Mouse (Mus musculus): Measurements from ENCODE around the gene Adra2b. TPM values are rescaled to one million over a fixed set of nuclear protein-coding genes. Genes with fewer than 3 reads are reported as not detected.
A peak's percentile ranks its signal among the peaks of the same experiment; 100 is the strongest.

The Adra2b gene
- polyA plus RNA-seq, 1 experiment from 2014 or later, result 1.9 TPM

DNA sequence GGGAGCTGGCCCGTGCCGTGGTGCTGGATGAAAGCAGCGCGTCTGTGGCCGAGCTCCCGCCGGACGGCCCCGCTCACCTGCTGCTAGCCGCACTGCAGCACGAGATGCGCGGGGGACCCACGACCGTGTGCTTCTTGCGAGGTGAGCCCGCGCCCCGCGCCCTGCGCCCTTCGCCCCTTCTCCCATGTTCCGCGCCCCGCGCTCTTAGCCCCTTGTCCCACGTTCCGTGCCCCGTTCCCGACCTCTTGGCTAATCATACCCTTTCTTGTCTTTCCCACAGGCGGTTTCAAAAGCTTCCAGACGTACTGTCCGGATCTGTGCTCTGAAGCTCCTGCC, 26.5 kb upstream of the Adra2b start:
- 3% methylated on average over 33 of the region's 33 CpGs for WGBS
- H3K27ac ChIP-seq (replicated peaks; ENCODE audit: low read depth, low read length), result no peak overlapping the region
- peak overlapping the region; percentile 93 for H3K4me2 ChIP-seq (ENCODE audit: low read depth, low read length)
- DNase-seq (ENCODE audit: low spot score) (no peak), ATAC-seq (replicated peaks; ENCODE audit: insufficient number of reproducible peaks, low FRiP score, low TSS enrichment, low read depth) (peak; percentile 30; the same call in 1 of the 2 replicates)
- peak overlapping the region; percentile 64 for H3K9ac ChIP-seq (replicated peaks; ENCODE audit: low read length)
- H3K4me1 ChIP-seq (ENCODE audit: control insufficient read depth, insufficient read depth, low read length), result peaks cover 6% of the 10 kb centered on the region
- H3K36me3 ChIP-seq (replicated peaks; ENCODE audit: control insufficient read depth, insufficient read depth, low read depth, low read length), result no peaks in the 10 kb centered on the region
- peaks cover 16% of the 10 kb centered on the region for H3K27me3 ChIP-seq (ENCODE audit: control insufficient read depth, insufficient read depth, low read length)
- no peaks in the 10 kb centered on the region for H3K9me3 ChIP-seq (replicated peaks; ENCODE audit: control insufficient read depth, low read length)
- H3K4me3 ChIP-seq (ENCODE audit: low read depth, low read length), result peak overlapping the region; percentile 53

DNA sequence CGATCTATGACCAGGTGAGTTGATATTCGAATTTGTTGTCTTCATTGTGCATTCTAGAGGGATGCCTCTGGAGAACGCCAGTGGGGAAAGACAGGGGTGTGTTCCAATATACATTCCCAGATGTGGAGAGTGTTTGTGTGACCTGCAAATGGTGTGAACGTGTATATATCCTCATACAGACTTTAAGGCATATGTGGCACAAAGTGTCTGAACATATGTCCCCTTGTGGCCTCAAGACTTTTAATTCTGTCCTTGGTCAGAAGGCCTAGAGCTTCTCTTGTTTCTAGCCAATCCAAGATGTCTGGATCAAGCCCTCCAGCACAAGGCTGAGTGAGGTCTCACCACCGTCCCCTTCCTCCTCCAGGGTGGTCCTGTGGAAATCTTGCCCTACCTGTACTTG, 26.1 kb upstream of the Adra2b start:
- H3K4me3 ChIP-seq (ENCODE audit: low read depth, low read length), result peak overlapping the region; percentile 53
- H3K9me3 ChIP-seq (replicated peaks; ENCODE audit: control insufficient read depth, low read length), result no peaks in the 10 kb centered on the region
- peaks cover 6% of the 10 kb centered on the region for H3K4me1 ChIP-seq (ENCODE audit: control insufficient read depth, insufficient read depth, low read length)
- H3K9ac ChIP-seq (replicated peaks; ENCODE audit: low read length), result no peak overlapping the region
- no peak for ATAC-seq (replicated peaks; ENCODE audit: insufficient number of reproducible peaks, low FRiP score, low TSS enrichment, low read depth)
- 42% methylated on average over 5 of the region's 5 CpGs for WGBS
- peaks cover 16% of the 10 kb centered on the region for H3K27me3 ChIP-seq (ENCODE audit: control insufficient read depth, insufficient read depth, low read length)
- DNase-seq (ENCODE audit: low spot score), result no peak
- H3K36me3 ChIP-seq (replicated peaks; ENCODE audit: control insufficient read depth, insufficient read depth, low read depth, low read length), result no peaks in the 10 kb centered on the region
- H3K4me2 ChIP-seq (ENCODE audit: low read depth, low read length), result peak overlapping the region; percentile 93
- no peak overlapping the region for H3K27ac ChIP-seq (replicated peaks; ENCODE audit: low read depth, low read length)

DNA sequence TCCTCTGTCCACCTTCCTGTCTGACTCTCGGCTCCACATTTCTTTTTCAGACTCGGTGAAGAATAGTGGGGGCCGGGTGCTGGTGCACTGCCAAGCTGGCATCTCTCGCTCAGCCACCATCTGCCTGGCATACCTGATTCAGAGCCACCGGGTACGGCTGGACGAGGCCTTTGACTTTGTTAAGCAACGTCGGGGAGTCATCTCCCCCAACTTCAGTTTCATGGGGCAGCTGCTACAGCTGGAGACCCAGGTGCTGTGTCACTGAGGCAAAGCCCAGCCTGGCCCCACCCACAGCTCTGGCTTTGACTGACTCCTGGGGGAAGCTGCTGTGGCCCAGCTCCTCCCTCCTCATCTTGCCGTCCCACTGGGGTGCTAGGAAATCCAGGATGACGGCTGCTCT, 25.5 kb upstream of the Adra2b start:
- no peaks in the 10 kb centered on the region for H3K9me3 ChIP-seq (replicated peaks; ENCODE audit: control insufficient read depth, low read length)
- DNase-seq (ENCODE audit: low spot score) (no peak), ATAC-seq (replicated peaks; ENCODE audit: insufficient number of reproducible peaks, low FRiP score, low TSS enrichment, low read depth) (no peak)
- H3K36me3 ChIP-seq (replicated peaks; ENCODE audit: control insufficient read depth, insufficient read depth, low read depth, low read length), result no peaks in the 10 kb centered on the region
- no peak overlapping the region for H3K9ac ChIP-seq (replicated peaks; ENCODE audit: low read length)
- 69% methylated on average over 11 of the region's 11 CpGs for whole genome bisulfite sequencing
- H3K4me1 ChIP-seq (ENCODE audit: control insufficient read depth, insufficient read depth, low read length), result peaks cover 6% of the 10 kb centered on the region
- peaks cover 16% of the 10 kb centered on the region for H3K27me3 ChIP-seq (ENCODE audit: control insufficient read depth, insufficient read depth, low read length)
- no peak overlapping the region for H3K4me2 ChIP-seq (ENCODE audit: low read depth, low read length)
- H3K27ac ChIP-seq (replicated peaks; ENCODE audit: low read depth, low read length), result no peak overlapping the region
- no peak overlapping the region for H3K4me3 ChIP-seq (ENCODE audit: low read depth, low read length)

DNA sequence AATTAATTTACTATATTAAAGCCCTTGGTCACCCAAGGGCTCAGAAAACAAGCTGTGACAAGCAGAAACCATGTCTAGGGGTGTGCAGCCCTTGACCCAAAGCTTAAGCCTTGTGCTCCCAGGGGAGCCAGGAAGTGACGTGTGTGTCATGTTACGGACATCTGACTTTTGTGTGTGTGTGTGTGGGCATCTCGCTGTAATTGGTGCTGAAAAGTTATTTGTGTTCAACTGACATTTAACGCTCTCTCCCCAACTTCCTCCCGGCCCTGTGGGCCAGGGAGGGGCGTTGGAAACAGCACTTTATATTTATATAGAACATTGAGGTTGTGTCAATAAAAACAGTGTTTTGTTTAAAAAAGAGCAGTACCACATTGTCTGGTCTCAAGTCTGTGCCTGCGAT, 25.0 kb upstream of the Adra2b start:
- no peaks in the 10 kb centered on the region for H3K36me3 ChIP-seq (replicated peaks; ENCODE audit: control insufficient read depth, insufficient read depth, low read depth, low read length)
- H3K9me3 ChIP-seq (replicated peaks; ENCODE audit: control insufficient read depth, low read length), result no peaks in the 10 kb centered on the region
- 56% methylated on average over 7 of the region's 7 CpGs for WGBS
- no peak overlapping the region for H3K4me3 ChIP-seq (ENCODE audit: low read depth, low read length)
- H3K27ac ChIP-seq (replicated peaks; ENCODE audit: low read depth, low read length), result no peak overlapping the region
- H3K4me1 ChIP-seq (ENCODE audit: control insufficient read depth, insufficient read depth, low read length), result peaks cover 6% of the 10 kb centered on the region
- no peak for ATAC-seq (replicated peaks; ENCODE audit: insufficient number of reproducible peaks, low FRiP score, low TSS enrichment, low read depth)
- peaks cover 16% of the 10 kb centered on the region for H3K27me3 ChIP-seq (ENCODE audit: control insufficient read depth, insufficient read depth, low read length)
- H3K9ac ChIP-seq (replicated peaks; ENCODE audit: low read length), result no peak overlapping the region
- H3K4me2 ChIP-seq (ENCODE audit: low read depth, low read length), result no peak overlapping the region
- DNase-seq (ENCODE audit: low spot score), result no peak

DNA sequence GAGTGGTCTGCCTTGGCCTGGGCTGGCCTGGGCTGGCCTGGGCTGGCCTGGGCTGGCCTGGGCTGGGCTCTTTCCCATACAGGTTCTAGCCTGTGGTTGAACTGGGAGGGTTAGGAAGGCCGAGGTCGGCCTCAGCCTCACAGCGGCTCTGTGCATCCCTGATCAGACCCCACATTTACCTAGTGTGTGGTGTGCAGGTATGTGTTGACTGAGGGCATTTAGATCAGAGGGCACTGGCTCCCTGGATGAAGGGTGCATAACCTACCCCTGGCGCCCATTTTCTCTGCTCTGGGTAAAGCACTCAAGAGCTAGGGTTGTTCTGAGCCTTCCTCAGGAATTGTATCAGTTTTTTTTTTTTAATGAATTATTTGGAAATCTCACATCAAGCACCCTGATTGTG, 24.6 kb upstream of the Adra2b start, which contains the start of gene Astl:
Astl (plus strand) TSS at position 224 of the 400 bp plus-strand sequence.
- ATAC-seq (replicated peaks; ENCODE audit: insufficient number of reproducible peaks, low FRiP score, low TSS enrichment, low read depth), result no peak
- no peaks in the 10 kb centered on the region for H3K36me3 ChIP-seq (replicated peaks; ENCODE audit: control insufficient read depth, insufficient read depth, low read depth, low read length)
- H3K9ac ChIP-seq (replicated peaks; ENCODE audit: low read length), result no peak within 1 kb of the TSS
- peaks cover 6% of the 10 kb centered on the region for H3K4me1 ChIP-seq (ENCODE audit: control insufficient read depth, insufficient read depth, low read length)
- no peak for DNase-seq (ENCODE audit: low spot score)
- no peak within 1 kb of the TSS for H3K27ac ChIP-seq (replicated peaks; ENCODE audit: low read depth, low read length)
- no peak within 1 kb of the TSS for H3K4me3 ChIP-seq (ENCODE audit: low read depth, low read length)
- H3K4me2 ChIP-seq (ENCODE audit: low read depth, low read length), result no peak within 1 kb of the TSS
- H3K27me3 ChIP-seq (ENCODE audit: control insufficient read depth, insufficient read depth, low read length), result peaks cover 16% of the 10 kb centered on the region
- H3K9me3 ChIP-seq (replicated peaks; ENCODE audit: control insufficient read depth, low read length), result no peaks in the 10 kb centered on the region
- WGBS, result 79% methylated on average over 4 of the region's 4 CpGs

DNA sequence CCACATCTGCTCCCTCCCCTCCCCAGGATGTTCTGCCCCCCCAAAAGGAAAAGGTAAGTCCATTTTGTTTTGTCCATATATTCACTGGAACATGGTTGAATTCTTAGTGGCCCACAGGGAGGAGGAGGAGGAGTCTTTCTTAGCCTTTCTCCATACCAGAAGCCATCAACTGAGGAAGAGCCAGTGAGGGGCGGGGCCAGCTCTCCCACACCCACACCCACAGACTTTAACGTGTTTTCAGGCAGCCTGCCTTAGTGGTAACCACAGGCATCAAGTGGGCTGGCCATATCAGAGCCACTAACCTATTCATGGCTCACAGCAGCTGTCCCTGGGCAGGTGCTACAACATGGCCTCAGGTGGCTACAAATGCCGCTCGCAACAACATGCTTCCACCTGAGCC, 24.2 kb upstream of the Adra2b start:
- Histone ChIP-seq H3K36me3 (replicated peaks; ENCODE audit: control insufficient read depth, insufficient read depth, low read depth, low read length) (no peaks in the 10 kb centered on the region), H3K27ac (replicated peaks; ENCODE audit: low read depth, low read length) (no peak overlapping the region), H3K4me3 (ENCODE audit: low read depth, low read length) (no peak overlapping the region), H3K9ac (replicated peaks; ENCODE audit: low read length) (no peak overlapping the region), H3K4me2 (ENCODE audit: low read depth, low read length) (no peak overlapping the region), H3K27me3 (ENCODE audit: control insufficient read depth, insufficient read depth, low read length) (peaks cover 16% of the 10 kb centered on the region), H3K9me3 (replicated peaks; ENCODE audit: control insufficient read depth, low read length) (no peaks in the 10 kb centered on the region), H3K4me1 (ENCODE audit: control insufficient read depth, insufficient read depth, low read length) (peaks cover 6% of the 10 kb centered on the region)
- no peak for DNase-seq (ENCODE audit: low spot score)
- no peak for ATAC-seq (replicated peaks; ENCODE audit: insufficient number of reproducible peaks, low FRiP score, low TSS enrichment, low read depth)
- 64% methylated on average over 4 of the region's 4 CpGs for WGBS

DNA sequence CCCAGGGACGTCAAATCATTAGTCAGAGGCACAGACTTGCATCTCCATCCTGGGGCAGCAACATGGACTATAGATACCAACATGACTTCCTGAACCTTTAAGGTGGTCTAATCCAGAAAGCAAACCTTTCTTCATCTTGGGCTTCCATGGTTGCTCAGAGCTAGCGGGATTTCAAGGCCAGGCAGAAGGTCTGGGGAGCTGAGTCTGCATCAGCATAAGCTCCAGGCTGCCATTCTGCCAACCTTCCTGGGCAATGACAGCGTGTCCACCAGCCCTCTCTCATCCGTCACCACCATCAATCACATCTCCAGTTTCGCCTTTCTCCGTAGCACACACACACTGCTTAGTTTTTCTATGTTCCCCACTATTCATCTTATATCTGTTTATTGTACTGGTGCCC, 23.7 kb upstream of the Adra2b start:
- no peaks in the 10 kb centered on the region for H3K36me3 ChIP-seq (replicated peaks; ENCODE audit: control insufficient read depth, insufficient read depth, low read depth, low read length)
- no peak overlapping the region for H3K4me2 ChIP-seq (ENCODE audit: low read depth, low read length)
- ATAC-seq (replicated peaks; ENCODE audit: insufficient number of reproducible peaks, low FRiP score, low TSS enrichment, low read depth) (no peak), DNase-seq (ENCODE audit: low spot score) (no peak)
- 78% methylated on average over 6 of the region's 6 CpGs for WGBS
- H3K9ac ChIP-seq (replicated peaks; ENCODE audit: low read length), result no peak overlapping the region
- H3K27me3 ChIP-seq (ENCODE audit: control insufficient read depth, insufficient read depth, low read length), result peaks cover 16% of the 10 kb centered on the region
- no peak overlapping the region for H3K27ac ChIP-seq (replicated peaks; ENCODE audit: low read depth, low read length)
- H3K4me3 ChIP-seq (ENCODE audit: low read depth, low read length), result no peak overlapping the region
- H3K9me3 ChIP-seq (replicated peaks; ENCODE audit: control insufficient read depth, low read length), result no peaks in the 10 kb centered on the region
- peaks cover 6% of the 10 kb centered on the region for H3K4me1 ChIP-seq (ENCODE audit: control insufficient read depth, insufficient read depth, low read length)

DNA sequence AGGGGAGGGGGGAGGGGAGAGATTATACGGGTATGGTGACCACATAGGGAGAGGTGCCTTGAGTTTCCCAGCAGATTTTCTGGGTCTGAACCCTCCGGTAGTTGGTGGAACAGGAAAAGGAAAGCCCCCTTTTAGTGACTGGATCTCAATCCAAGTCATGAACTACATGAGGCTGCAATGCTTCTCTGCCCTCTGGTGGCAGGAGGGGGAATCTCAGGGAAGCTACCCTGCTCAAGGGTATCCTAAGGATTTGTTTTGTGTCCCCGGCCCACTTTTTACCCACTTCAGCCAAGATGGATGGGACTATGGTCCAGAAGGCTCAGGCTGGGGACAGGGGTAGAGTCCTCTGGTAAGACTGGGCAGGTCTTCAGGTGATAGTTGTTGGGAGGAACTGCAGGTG, 21.8 kb upstream of the Adra2b start:
- 21% methylated on average over 3 of the region's 3 CpGs for WGBS
- Histone ChIP-seq H3K9ac (replicated peaks; ENCODE audit: low read length) (no peak overlapping the region), H3K4me3 (ENCODE audit: low read depth, low read length) (no peak overlapping the region), H3K27ac (replicated peaks; ENCODE audit: low read depth, low read length) (no peak overlapping the region), H3K36me3 (replicated peaks; ENCODE audit: control insufficient read depth, insufficient read depth, low read depth, low read length) (no peaks in the 10 kb centered on the region), H3K4me1 (ENCODE audit: control insufficient read depth, insufficient read depth, low read length) (peaks cover 3% of the 10 kb centered on the region), H3K9me3 (replicated peaks; ENCODE audit: control insufficient read depth, low read length) (no peaks in the 10 kb centered on the region), H3K4me2 (ENCODE audit: low read depth, low read length) (no peak overlapping the region), H3K27me3 (ENCODE audit: control insufficient read depth, insufficient read depth, low read length) (peaks cover 9% of the 10 kb centered on the region)
- DNase-seq (ENCODE audit: low spot score), result peak; percentile 79
- 0 out of 2 replicates have a peak, but pooled peaks have one; percentile 27 for ATAC-seq (replicated peaks; ENCODE audit: insufficient number of reproducible peaks, low FRiP score, low TSS enrichment, low read depth)
